Mouse (Mus musculus): Measurements from ENCODE around the gene Eef1akmt3.
A peak's percentile ranks its signal among the peaks of the same experiment; 100 is the strongest.

DNA sequence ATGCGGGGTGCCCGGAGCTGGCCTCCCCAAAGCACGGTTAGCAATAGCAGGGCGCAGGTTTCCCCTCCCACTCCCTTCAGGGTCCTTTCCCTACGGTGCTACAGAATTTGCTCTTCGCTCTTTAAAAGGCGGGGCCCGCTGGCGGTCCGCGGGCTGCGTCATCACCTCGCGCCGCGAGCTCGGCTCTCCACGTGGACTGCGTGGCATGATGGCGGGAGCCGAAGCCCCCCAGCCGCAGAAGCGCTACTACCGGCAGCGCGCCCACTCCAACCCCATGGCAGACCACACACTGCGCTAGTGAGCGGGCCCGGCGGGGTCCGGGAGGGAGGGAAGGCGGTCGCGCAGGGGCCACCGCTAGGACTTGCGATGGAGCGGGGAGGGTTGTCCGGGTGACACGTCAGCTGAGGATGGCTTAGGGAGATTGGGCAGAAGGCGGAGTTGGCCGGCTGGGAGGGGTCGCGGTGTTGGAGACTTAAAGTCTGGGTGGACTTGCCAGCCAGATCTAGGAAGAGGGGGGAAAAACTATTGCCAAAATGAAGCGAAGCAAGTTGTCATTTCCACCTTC, 543 bp upstream of the Eef1akmt3 start:
- TF ChIP-seq POLR2A (IDR thresholded peaks at IDR 0.05; ENCODE audit: insufficient read depth, low read depth, low read length) (0 out of 2 replicates have a peak, but pooled peaks have one; percentile 33), CTCF (IDR thresholded peaks at IDR 0.05; ENCODE audit: insufficient read depth, low read depth, low read length) (no peak)

Data from olfactory bulb, adult 2 months (tissue).